Mouse (Mus musculus): ENCODE measurements around the gene Gm45208. TPM values are rescaled to one million over a fixed set of nuclear protein-coding genes. Genes with fewer than 3 reads are reported as not detected.
A peak's percentile ranks its signal among the peaks of the same experiment; 100 is the strongest.

Gm45208 gene
- polyA plus RNA-seq, 1 experiment, result 0.64 TPM

DNA sequence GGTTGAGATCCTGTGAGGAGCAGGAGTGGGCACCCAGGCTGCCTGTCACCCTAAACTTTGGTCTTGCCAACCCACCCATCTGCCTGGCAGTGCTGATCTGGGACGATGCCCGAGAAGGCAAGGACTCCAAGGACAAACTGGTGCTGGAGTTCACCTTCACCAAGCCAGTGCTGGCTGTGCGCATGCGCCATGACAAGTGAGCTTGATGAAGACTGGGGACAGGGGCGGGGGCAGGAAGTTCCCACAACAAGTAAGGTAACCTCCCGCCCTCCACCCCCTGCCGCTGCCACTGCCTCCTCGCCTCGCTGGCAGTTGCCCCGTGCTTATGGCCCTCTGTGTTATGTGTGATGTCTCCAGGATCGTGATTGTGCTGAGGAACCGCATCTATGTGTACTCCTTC lies 3.8 kb downstream of the Gm45208 start:
- Histone ChIP-seq H3K4me2 (ENCODE audit: low read depth) (no peak overlapping the region), H3K4me3 (no peak overlapping the region), H3ac (ENCODE audit: control insufficient read depth, insufficient read length) (no peak overlapping the region), H3K79me2 (ENCODE audit: control insufficient read depth, insufficient read depth) (peaks cover 8% of the 10 kb centered on the region), H3K27me3 (ENCODE audit: control insufficient read depth, insufficient read depth, insufficient read length) (no peaks in the 10 kb centered on the region), H3K36me3 (ENCODE audit: control insufficient read depth, insufficient read depth) (no peaks in the 10 kb centered on the region)
- no peak for TF ChIP-seq MYOG (IDR thresholded peaks at IDR 0.05; ENCODE audit: control insufficient read depth in 1 of 3, insufficient read depth in 1 of 3, insufficient read length in 2 of 3, low read depth in 2 of 3)
- TF ChIP-seq MYOD1 (IDR thresholded peaks at IDR 0.05; ENCODE audit: control insufficient read depth in 1 of 3, insufficient read length in 2 of 3, low read depth in 2 of 3), result no peak
- no peak for TF ChIP-seq CEBPB (IDR thresholded peaks at IDR 0.05; ENCODE audit: insufficient read depth, poor library complexity, severe bottlenecking)
- TF ChIP-seq SRF (IDR thresholded peaks at IDR 0.05; ENCODE audit: control insufficient read depth, insufficient read length, low read depth), result no peak
- no peak for TF ChIP-seq POLR2A (IDR thresholded peaks at IDR 0.05; ENCODE audit: insufficient read length, low read depth)
- TF ChIP-seq E2F4 (IDR thresholded peaks at IDR 0.05; ENCODE audit: insufficient read depth), result no peak
- TF ChIP-seq TCF3 (IDR thresholded peaks at IDR 0.05; ENCODE audit: insufficient read length, low read depth), result no peak
- TF ChIP-seq USF1 (IDR thresholded peaks at IDR 0.05; ENCODE audit: low read depth), result no peak
- no peak for TF ChIP-seq MAX (IDR thresholded peaks at IDR 0.05; ENCODE audit: low read depth)
- TF ChIP-seq REST (IDR thresholded peaks at IDR 0.05; ENCODE audit: insufficient read depth, insufficient read length), result no peak

DNA sequence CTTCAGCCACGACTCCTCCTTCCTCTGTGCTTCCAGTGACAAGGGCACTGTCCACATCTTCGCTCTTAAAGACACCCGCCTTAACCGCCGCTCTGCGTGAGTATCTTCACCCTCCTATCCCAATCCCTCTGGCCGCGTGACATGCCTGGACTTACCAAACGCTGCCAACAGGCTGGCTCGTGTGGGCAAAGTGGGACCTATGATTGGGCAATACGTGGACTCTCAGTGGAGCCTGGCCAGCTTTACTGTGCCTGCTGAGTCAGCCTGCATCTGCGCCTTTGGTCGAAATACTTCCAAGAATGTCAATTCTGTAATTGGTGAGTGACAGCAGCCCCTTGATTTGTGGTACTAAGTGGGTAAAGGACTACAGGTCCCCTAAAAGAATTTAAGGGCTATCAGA lies 5.1 kb downstream of the Gm45208 start:
- no peak overlapping the region for H3K4me3 ChIP-seq
- no peaks in the 10 kb centered on the region for H3K36me3 ChIP-seq (ENCODE audit: control insufficient read depth, insufficient read depth)
- H3ac ChIP-seq (ENCODE audit: control insufficient read depth, insufficient read length), result no peak overlapping the region
- no peak overlapping the region for H3K4me2 ChIP-seq (ENCODE audit: low read depth)
- no peaks in the 10 kb centered on the region for H3K27me3 ChIP-seq (ENCODE audit: control insufficient read depth, insufficient read depth, insufficient read length)
- TF ChIP-seq CEBPB (IDR thresholded peaks at IDR 0.05; ENCODE audit: insufficient read depth, poor library complexity, severe bottlenecking), result 0 out of 2 replicates have a peak, but pooled peaks have one; percentile 29
- TF ChIP-seq USF1 (IDR thresholded peaks at IDR 0.05; ENCODE audit: low read depth), result no peak
- TF ChIP-seq TCF12 (IDR thresholded peaks at IDR 0.05; ENCODE audit: insufficient read depth, poor library complexity, severe bottlenecking), result no peak
- no peak for TF ChIP-seq E2F4 (IDR thresholded peaks at IDR 0.05; ENCODE audit: insufficient read depth)
- H3K79me2 ChIP-seq (ENCODE audit: control insufficient read depth, insufficient read depth), result peaks cover 8% of the 10 kb centered on the region

DNA sequence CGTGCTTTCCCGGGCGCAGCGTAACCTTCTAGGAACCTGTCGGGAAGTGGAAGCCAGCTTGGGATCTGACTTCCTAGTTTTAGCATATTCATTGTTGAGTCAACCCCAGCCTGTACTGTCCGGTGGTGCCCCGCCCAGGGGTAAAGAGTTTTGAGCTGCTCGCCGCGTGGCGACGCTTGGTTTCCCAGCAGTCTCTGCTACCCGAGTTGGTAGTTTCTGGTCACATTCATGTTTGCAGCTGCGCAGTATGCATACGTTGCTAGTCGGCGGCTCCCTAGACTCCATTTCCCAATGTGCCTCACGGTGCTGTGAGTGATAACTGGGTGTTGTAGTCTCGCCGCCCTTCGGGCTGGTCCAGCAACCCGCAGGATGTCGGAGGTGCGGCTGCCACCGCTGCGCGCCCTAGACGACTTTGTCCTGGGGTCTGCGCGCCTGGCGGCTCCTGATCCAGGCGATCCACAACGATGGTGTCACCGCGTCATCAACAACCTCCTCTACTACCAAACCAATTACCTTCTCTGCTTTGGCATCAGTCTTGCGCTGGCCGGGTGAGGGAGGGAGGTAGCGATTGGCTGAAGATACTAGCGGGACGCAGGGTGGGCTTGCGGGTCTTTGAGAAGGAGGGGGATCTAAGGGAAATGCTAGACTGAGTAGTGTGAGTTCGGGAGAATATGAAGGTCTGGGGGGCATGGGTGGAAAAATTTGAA lies 6.3 kb downstream of the Gm45208 start, which contains the start of gene Praf2:
Gene Praf2 (plus strand): TSS at position 225 of the 707 bp plus-strand sequence.
- Histone ChIP-seq H3K4me3 (peak within 1 kb of the TSS; percentile 33), H3K4me2 (ENCODE audit: low read depth) (peak within 1 kb of the TSS; percentile 82), H3K36me3 (ENCODE audit: control insufficient read depth, insufficient read depth) (no peaks in the 10 kb centered on the region), H3K27me3 (ENCODE audit: control insufficient read depth, insufficient read depth, insufficient read length) (no peaks in the 10 kb centered on the region), H3K79me2 (ENCODE audit: control insufficient read depth, insufficient read depth) (no peaks in the 10 kb centered on the region), H3ac (ENCODE audit: control insufficient read depth, insufficient read length) (no peak within 1 kb of the TSS)
- TF ChIP-seq POLR2AphosphoS2 (IDR thresholded peaks at IDR 0.05; ENCODE audit: insufficient read length, low read depth) (peak; percentile 95), POLR2A (IDR thresholded peaks at IDR 0.05; ENCODE audit: insufficient read length, low read depth) (peak; percentile 73), MYOG (IDR thresholded peaks at IDR 0.05; ENCODE audit: control insufficient read depth in 1 of 3, insufficient read depth in 1 of 3, insufficient read length in 2 of 3, low read depth in 2 of 3) (no peak)

DNA sequence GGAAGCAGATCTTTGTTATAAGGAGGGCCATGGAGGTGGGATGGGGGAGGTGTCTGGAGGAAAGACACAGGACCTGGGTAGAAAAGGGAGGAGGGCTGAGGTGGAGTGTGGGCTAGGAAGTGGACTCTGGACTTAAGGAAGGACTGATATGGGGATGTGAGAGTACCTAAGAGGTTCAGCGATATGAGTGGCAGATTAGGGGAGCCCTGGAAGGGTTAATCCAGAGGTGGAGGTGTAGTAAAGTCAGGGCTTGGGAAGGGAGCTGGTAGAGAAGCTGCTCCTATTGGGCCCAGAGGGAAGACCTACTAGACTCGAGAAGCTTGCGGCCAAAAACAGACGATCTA lies 6.8 kb downstream of the Gm45208 start:
- Histone ChIP-seq H3K79me2 (ENCODE audit: control insufficient read depth, insufficient read depth) (no peaks in the 10 kb centered on the region), H3K36me3 (ENCODE audit: control insufficient read depth, insufficient read depth) (no peaks in the 10 kb centered on the region), H3ac (ENCODE audit: control insufficient read depth, insufficient read length) (no peak overlapping the region), H3K4me2 (ENCODE audit: low read depth) (peak overlapping the region; percentile 53), H3K27me3 (ENCODE audit: control insufficient read depth, insufficient read depth, insufficient read length) (no peaks in the 10 kb centered on the region), H3K4me3 (peak overlapping the region; percentile 33)
- no peak for TF ChIP-seq MYOG (IDR thresholded peaks at IDR 0.05; ENCODE audit: control insufficient read depth in 1 of 3, insufficient read depth in 1 of 3, insufficient read length in 2 of 3, low read depth in 2 of 3)
- TF ChIP-seq POLR2AphosphoS2 (IDR thresholded peaks at IDR 0.05; ENCODE audit: insufficient read length, low read depth), result no peak
- no peak for TF ChIP-seq CEBPB (IDR thresholded peaks at IDR 0.05; ENCODE audit: insufficient read depth, poor library complexity, severe bottlenecking)
- no peak for TF ChIP-seq MYOD1 (IDR thresholded peaks at IDR 0.05; ENCODE audit: control insufficient read depth in 1 of 3, insufficient read length in 2 of 3, low read depth in 2 of 3)
- no peak for TF ChIP-seq REST (IDR thresholded peaks at IDR 0.05; ENCODE audit: insufficient read depth, insufficient read length)

DNA sequence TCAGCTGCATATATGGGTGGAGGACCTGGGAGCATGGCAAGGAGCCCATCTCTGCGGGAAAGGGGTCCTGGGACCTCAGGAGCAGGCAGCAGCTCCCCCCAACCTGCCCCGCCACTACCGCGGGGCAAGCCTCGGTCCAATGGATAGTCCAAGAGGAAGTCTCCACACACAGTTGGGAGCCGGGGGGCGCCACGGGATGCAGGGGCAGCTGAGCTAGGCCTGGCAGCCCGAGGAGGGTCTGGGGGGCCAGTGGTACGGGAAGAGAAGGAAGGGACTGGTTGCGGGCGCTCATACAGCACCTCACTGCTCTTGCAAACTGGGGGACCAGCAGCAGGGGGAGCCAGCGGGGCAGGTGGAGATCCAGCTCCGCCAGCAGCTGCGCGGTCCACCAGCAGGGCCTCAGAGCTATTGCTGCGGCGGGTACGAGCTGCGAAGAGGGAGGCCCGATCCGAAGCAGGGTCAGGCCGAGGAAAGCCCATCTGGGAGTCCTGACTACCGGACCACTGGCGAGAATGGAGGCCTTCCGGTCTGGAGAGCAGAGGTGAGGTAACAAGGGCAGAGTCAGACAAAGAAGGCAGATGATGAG lies 11.6 kb downstream of the Gm45208 start:
- Histone ChIP-seq H3K4me2 (ENCODE audit: low read depth) (no peak overlapping the region), H3K4me3 (no peak overlapping the region), H3K36me3 (ENCODE audit: control insufficient read depth, insufficient read depth) (no peaks in the 10 kb centered on the region), H3K27me3 (ENCODE audit: control insufficient read depth, insufficient read depth, insufficient read length) (no peaks in the 10 kb centered on the region), H3ac (ENCODE audit: control insufficient read depth, insufficient read length) (no peak overlapping the region), H3K79me2 (ENCODE audit: control insufficient read depth, insufficient read depth) (no peaks in the 10 kb centered on the region)
- TF ChIP-seq CEBPB (IDR thresholded peaks at IDR 0.05; ENCODE audit: insufficient read depth, poor library complexity, severe bottlenecking) (no peak), TCF3 (IDR thresholded peaks at IDR 0.05; ENCODE audit: insufficient read length, low read depth) (no peak), POLR2A (IDR thresholded peaks at IDR 0.05; ENCODE audit: insufficient read length, low read depth) (no peak), E2F4 (IDR thresholded peaks at IDR 0.05; ENCODE audit: insufficient read depth) (no peak), REST (IDR thresholded peaks at IDR 0.05; ENCODE audit: insufficient read depth, insufficient read length) (no peak), USF1 (IDR thresholded peaks at IDR 0.05; ENCODE audit: low read depth) (no peak), TCF12 (IDR thresholded peaks at IDR 0.05; ENCODE audit: insufficient read depth, poor library complexity, severe bottlenecking) (no peak)
